Mouse (Mus musculus) adrenal gland (tissue): ENCODE measurements around the gene Frmd6.

ENCODE experiments used
- intact Hi-C: fragments of 180-260 bp; cut with DNase I; formaldehyde crosslinking; loops from one replicate; pipeline ENCODE4 v1.15.1; 2025

The Frmd6 gene

DNA sequence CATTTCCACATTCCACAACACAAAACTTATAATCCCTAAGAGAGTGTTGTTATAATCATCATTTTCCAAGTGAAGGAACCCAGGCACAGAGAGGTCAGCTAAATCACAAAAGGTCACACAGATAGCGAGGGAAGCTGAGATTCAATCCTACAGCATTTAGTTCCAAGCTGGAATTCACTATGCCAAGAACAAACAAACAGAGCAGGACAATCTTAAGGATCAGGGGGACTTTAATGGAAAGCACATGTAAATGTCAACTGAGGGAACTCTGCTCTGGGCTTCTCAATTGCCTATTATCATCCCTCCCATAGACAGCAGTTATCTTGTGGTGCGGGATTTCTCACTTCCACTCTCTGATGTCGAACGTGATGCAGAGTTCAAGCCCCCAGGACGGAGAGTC, 17.8 kb upstream of the Frmd6 start:
- intact Hi-C loops = no loop called here

DNA sequence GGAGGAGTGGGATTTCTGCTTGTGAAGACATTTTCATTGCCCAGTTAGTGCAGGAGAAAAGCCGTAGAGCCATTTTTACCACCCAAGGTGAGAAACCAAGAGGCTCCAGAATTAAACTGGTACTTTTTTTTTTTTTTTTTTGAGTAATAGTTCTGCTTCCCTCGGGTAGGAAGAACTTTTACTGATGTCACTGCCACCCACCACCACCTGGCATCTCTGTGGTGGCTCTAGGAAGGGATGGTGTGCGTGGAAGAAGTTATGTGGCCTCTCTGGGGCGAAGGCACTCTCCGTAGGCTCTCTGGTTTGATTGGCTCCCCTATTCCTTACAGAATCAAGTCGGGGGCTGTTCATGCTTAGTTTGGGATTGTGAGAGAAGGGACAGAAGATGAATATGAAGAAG, 17.3 kb upstream of the Frmd6 start:
- intact Hi-C loops = no loop called here

DNA sequence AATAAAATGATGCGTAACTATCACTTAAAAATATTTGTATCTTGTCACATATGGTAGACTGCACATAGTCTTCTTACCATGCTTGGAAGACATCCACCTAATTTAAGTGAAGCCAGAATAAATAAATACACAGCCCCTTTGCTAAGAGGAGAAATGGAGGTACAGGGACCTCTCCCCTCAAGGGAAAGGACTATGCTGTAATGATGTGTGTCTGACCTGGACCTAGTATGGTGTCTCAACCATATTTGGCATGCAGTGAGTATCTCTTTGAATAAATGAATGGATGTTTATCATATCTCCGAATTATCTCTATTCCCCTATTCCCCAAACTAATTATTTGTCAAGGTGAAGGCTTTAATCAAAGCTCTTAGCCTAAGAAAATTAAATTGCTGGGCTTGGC, 15.4 kb upstream of the Frmd6 start:
- intact Hi-C loops = no loop called here

GRCm38 (mm10) chr12:70811772-70812171, 13.5 kb upstream of the Frmd6 start:
- intact Hi-C loops = no loop called here

DNA sequence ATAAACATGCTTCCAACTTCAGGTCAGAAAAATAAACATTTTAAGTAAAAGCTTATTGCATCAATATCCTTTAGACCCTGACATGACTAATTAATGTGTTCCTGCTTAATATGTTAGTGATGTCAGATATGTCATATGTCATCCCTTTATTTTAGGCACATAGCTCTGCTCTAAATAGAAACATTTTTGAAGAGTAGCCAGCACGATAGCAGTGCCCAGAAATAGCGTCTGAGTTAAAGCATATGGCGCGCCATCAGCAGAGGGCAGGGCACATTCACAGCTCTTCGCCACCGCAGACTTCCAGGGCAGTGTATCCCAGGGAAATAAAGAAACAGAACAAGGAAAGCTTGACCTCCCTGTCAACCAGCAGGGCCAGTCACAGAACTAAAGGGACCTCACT, 13.1 kb upstream of the Frmd6 start:
- intact Hi-C loops = no loop called here

DNA sequence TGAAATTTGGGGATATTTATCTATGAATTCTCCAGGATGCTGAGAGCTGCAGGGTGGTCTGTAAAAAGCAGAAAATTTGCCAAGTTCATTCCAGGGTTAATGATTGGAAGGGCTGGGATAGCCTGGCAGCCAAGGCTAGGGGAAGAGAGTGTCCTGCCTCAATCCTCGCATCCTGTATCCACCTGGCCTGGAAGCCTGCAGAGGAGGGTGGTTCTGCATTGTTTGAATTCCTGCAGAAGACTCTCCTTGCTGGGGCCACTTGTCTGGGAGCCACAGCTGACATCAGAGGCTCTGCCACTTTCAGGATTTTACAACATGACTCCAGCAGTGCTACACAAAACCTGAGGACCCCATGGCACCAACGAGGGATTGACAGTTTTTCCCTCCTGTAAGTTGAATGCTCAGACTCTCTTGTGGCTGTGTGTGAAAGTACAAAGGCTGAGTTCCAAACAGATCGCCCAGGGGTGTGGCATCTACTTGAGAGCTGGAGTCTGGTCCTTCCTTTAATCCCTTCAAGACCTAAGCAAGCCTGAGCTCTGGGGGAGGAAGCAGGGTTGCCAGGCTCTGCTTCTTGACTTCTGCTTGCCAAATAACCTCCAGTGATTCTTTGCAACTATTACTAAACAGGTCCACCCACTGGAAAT, 12.4 kb upstream of the Frmd6 start:
- intact Hi-C loops = no loop called here

GRCm38 (mm10) chr12:70816731-70817130, 8.6 kb upstream of the Frmd6 start:
- intact Hi-C loops = no loop called here

DNA sequence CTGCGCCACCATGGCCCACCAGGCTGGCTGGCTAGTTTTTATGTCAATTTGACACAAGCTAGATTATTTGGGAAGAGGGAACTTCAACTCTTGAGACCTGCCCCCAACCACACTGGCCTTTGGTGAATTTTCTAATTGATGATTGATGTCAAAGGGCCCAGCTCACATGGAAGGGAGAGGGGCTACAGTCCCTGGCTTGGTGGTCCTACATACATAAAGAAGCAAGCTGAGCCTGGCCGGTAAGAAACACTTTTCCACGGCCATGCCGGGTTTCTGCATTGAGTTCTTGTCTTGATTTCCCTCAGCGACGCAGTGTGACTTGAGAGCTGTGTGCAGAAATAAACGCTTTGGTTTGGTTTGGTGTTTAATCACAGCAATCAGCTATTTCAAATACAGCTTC, 1.3 kb upstream of the Frmd6 start:
- intact Hi-C loops = loop anchor here (10.0 kb wide), 1 partner anchor 109 kb away; no protein-coding TSS in a partner anchor

GRCm38 (mm10) chr12:70825651-70826317, 470 bp downstream of the Frmd6 start:
- intact Hi-C loops = loop anchor here (5.0 to 10.0 kb wide), 3 partner anchors 87 to 328 kb away; no protein-coding TSS in a partner anchor

DNA sequence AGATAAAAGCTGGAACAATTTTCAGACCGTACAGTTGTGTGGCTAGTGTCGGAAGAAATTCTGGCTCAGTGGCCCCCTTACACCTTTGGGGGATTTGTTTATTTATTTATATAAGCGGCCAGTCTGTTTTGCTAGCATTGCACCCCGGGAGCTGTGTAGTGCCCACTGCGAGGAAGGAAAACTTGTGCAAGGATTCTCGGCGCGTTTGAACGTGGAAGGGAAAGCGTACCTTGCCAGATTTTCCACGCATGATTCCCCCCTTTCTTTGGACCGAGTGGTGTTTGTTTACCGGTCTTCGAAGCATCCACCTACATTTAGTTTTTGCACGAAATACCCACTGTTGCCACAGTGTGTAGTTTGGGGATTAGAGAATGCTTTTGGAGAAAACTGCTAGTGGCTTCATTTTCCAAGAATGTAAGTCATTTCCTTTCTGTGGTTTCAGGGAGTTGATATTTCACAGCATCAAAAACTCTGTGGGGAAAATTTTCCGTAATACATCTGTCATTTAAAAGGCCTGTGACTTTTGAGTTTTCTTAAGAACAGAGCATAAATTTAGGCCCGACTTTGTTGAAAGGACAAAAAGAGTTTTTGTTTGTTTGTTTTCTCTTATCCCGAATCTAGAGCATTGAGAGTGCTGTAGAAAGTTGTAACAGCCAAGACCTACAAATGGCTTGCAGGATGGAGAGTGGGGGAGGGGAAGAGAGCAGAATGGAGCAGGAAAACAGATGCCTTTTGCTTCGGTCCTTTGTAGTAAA, 1.2 kb downstream of the Frmd6 start:
- intact Hi-C loops = loop anchor here (5.0 to 10.0 kb wide), 3 partner anchors 86 to 329 kb away; no protein-coding TSS in a partner anchor

DNA sequence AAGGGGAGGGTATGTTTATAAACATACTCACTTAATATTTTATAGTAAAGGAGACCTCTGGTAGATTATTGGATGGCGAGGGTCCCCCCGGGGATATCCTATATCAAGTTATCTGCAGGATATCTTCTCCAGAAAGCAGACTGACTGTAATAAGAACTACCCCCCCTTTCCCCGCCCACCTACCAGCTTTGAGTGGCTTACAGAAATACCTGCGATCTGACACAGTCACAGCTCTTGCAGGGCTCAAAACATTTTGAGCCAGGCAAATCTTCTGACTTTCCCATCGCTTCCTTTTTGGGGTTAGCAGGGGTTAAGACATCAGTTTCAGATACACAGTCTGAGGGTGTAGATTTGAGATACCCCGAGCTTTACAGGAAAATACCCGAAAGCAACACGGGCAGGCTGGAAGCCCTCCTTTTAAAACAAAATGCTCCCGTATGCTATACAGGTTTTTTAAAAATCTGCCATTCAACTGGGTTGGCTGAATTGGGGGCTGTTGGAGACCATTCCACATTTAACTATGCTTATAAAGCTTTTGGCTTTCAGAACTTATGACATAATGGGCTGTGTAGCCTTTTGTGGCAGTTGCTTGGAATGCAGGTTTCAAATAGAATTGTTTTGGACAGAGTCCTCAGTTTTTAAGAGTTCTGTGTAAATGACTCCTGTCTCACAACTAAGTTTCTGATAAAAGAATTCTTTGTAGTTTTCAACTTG, 2.0 kb downstream of the Frmd6 start:
- intact Hi-C loops = loop anchor here (5.0 to 10.0 kb wide), 3 partner anchors 85 to 330 kb away; no protein-coding TSS in a partner anchor

DNA sequence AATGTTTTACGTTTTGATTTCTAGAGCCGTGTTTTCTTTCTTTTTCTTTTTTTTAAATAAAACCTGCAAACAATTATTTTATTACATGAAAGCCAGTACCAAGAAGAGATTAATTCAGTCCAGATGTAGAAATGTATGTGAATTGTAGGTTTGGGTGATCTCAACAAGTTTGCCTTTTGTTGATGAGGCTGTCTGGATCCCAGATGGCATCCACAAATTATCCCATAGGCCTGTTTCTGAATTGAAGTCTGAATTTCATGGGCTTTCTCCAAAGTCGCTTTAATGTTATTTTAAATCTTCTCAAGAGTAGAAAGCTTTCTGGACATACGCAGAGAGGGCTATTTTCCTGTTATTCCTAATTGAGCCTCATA, 2.6 kb downstream of the Frmd6 start:
- intact Hi-C loops = loop anchor here (5.0 to 10.0 kb wide), 3 partner anchors 84 to 331 kb away; no protein-coding TSS in a partner anchor

DNA sequence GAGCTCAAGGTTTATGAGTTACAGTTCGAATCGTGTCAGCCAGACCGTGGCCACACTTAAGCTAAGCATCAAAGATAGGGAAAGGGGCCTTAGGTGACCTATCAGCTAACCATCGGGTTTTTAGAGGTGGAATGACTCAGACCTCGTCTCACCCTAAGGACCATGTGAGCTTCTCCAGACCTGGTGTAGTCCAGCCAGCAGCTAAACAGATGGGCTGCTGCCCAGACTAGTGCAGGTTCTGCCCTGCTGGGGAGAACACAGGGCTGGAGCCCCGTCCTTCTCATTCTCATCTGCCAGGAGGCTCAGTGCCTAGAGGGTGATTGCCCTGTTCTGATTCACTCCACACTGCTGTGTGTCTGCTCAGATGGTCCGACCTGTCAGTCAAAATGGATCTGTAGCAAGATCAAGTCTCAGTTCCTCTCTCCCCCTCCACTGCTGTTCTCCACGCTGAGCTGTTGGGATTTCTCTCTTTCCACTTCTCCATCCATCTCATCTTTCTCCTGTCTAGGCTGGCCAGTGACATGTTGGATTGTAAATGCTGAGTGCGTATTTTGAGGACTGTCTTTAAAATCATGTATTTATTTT, 5.8 kb downstream of the Frmd6 start:
- intact Hi-C loops = loop anchor here (10.0 kb wide), 1 partner anchor 54 kb away; no protein-coding TSS in a partner anchor

DNA sequence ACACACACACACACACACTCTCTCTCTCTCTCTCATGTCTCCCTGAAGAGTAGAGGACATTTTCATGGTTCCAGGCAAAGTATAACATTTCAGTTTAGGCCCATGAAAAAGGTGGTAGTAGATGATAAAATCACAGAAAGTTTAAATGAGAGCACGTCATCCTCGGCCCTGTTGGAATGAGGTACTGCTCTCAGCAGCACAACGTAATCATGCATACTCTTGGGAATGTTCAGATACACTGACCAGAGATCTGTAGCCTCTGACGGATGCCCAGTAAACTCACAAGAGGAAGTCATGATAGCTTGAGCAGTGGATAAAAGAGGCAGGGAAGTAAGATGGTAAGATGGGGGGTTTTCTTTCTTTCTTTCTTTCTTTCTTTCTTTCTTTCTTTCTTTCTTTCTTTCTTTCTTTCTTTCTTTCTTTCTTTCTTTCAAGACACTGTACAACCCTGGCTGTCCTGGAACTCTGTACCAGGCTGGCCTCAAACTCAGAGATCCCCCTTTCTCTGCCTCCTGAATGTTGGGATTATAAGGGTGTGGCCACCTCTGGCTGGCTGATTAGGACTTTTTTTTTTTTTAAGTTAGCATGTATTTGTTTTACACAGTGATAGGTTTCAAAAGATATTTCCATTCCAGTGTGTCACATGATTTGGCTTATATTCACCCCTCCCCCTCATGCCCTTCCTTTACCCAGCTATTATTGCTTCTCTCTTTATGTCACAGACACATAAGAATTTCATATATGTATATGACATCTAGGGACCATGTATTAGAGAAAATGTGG, 7.1 kb downstream of the Frmd6 start:
- intact Hi-C loops = loop anchor here (10.0 kb wide), 1 partner anchor 52 kb away; no protein-coding TSS in a partner anchor

DNA sequence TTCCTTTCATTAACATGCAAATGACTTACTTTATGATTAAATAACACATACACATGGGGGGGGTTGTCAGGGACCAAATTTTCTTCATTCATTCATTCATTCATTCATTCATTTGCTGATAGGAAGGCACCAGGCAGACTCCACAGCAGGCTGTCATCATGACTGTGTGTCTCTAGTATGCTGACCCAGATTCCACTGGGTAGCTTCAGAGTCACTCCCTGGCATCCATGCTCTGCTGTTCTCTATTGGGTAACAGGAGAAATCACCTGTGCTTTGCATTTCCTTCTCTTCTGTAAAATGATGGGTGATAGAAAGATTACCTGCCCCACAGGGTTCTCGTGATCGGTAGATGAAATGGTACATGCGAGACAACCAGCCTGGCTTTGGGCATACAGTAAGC, 7.7 kb downstream of the Frmd6 start:
- intact Hi-C loops = loop anchor here (10.0 kb wide), 1 partner anchor 52 kb away; no protein-coding TSS in a partner anchor

DNA sequence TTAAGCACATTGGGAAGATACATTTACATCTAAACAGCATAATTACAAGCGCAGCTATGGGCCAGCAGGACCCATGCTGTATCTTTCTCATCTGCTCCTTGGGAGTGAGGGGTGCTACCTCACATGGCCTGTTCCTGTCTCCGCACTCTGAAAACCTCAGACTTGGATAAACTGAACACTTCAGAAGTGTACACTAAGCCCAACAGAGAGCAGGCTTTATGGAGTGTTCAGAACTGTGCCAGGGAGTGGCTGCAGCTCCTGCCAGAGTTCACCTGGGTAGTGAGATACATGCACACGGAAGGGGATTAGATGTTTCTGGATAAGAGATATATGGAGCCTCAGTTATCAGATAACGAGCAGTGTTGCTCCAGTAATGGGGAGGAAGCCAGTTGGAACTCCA, 8.7 kb downstream of the Frmd6 start:
- intact Hi-C loops = loop anchor here (10.0 kb wide), 1 partner anchor 51 kb away; no protein-coding TSS in a partner anchor

GRCm38 (mm10) chr12:70835004-70835403, 9.7 kb downstream of the Frmd6 start:
- intact Hi-C loops = loop anchor here (10.0 kb wide), 1 partner anchor 50 kb away; no protein-coding TSS in a partner anchor

DNA sequence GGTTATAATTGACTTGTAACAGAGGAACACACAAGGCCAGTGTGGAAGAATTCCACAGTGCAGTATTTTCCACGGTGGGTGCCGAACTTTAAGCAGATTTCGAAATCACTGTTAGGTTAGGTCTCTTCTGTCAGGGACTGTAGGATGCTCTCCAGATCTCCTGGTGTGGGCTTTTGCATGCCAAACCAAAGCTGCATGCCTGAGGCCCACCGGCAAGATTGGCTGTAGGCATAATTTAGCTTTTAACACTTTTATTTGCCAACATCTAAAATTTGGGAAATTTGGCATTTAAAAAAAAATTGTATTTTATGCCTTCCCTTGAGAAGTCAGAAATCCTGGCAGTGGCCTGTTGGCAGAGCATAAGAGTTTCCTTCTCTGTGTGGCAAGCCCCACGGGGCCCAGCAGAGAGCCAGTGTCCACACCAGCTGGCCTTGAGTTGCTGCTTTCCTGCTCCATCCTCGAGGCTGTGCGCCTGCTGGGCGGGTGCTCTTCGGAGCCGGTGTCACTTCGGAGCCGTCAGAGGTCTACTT, 12.5 kb downstream of the Frmd6 start:
- intact Hi-C loops = loop anchor here (10.0 kb wide), 1 partner anchor 47 kb away; no protein-coding TSS in a partner anchor

DNA sequence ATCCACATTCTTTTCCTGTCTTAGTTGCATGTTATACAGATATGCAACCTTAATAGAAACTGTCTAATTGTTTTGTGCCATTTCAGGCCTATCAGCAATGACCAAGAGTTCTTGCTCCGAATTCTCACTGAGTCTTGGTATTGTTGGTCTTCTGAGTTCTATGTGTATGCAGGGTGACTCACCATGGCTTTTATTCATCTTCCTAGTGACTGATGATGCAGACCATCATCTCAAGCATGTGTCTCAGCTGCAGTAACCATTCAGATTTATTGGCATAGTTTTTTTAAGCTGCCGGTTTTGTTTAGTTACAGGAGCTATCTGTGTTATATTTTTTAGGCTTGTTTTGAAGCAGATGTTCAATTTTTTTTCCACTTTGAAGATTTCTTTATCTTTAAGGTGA, 20.1 kb downstream of the Frmd6 start:
- intact Hi-C loops = no loop called here

DNA sequence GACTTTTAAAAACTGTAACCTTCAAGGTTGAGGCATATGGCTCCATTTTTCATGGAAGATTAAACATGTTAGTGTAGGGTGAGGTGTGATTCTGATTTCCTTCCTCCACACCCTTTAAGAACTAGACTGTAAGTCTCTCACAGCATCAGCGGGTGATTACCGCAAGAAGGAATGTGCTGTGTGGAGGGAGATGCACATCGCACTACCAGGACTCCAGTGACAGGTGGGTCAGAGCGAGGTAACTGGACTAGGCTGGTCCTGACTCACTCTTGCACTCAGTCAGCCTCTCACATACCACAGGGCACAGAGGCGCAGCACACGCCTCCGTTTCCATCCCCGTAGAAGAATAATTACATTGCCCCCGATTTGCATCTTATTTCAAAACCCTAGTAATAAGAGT, 23.7 kb downstream of the Frmd6 start:
- intact Hi-C loops = no loop called here
